Mouse (Mus musculus): ENCODE measurements around the gene Fam45a. TPM values are rescaled to one million over a fixed set of nuclear protein-coding genes. Genes with fewer than 3 reads are reported as not detected.

The Fam45a gene
- polyA plus RNA-seq (2015; fragmentation: Nextera tagmentation; extraction: Ambion mirVana): 38.7 and 39.4 TPM in 2 replicates

- 1% methylated on average over 45 of the region's 45 CpGs for WGBS
These were observed at the start of gene Fam45a for GRCm38 (mm10) chr19:60811098-60812035. TSS of gene Fam45a (plus strand) at chr19:60811585.

GRCm38 (mm10) chr19:60773366-60773765 is 38.0 kb upstream of the Fam45a start:
- Histone ChIP-seq H3K4me2 (no peak overlapping the region), H3K27me3 (replicated peaks) (no peaks in the 10 kb centered on the region), H3K9ac (no peak overlapping the region), H3K27ac (no peak overlapping the region), H3K36me3 (replicated peaks) (peaks cover 57% of the 10 kb centered on the region), H3K4me3 (no peak overlapping the region), H3K4me1 (no peaks in the 10 kb centered on the region), H3K9me3 (no peaks in the 10 kb centered on the region)
- 93% methylated on average over 6 of the region's 6 CpGs for WGBS
- ATAC-seq (replicated peaks): no peak

More at GRCm38 (mm10) chr19:60811098-60812035, at the start of gene Fam45a:
- peak within 1 kb of the TSS; percentile 64 for H3K4me3 ChIP-seq
- peak; percentile 100 for ATAC-seq (replicated peaks)
- no peaks in the 10 kb centered on the region for H3K9me3 ChIP-seq
- peak within 1 kb of the TSS; percentile 75 for H3K27ac ChIP-seq
- peak within 1 kb of the TSS; percentile 75 for H3K9ac ChIP-seq
- H3K27me3 ChIP-seq (replicated peaks): no peaks in the 10 kb centered on the region
- peak within 1 kb of the TSS; percentile 52 for H3K4me2 ChIP-seq
- peaks cover 6% of the 10 kb centered on the region for H3K4me1 ChIP-seq
- H3K36me3 ChIP-seq (replicated peaks): 0 out of 2 replicates have a peak, but pooled peaks cover 6% of the 10 kb centered on the region

- H3K27me3 ChIP-seq (replicated peaks): no peaks in the 10 kb centered on the region
- no peak overlapping the region for H3K9ac ChIP-seq
- no peak overlapping the region for H3K27ac ChIP-seq
- no peaks in the 10 kb centered on the region for H3K9me3 ChIP-seq
- ATAC-seq (replicated peaks): no peak
- H3K36me3 ChIP-seq (replicated peaks): peaks cover 13% of the 10 kb centered on the region
- no peak overlapping the region for H3K4me2 ChIP-seq
- WGBS: 91% methylated on average over 3 of the region's 3 CpGs
- H3K4me3 ChIP-seq: no peak overlapping the region
- H3K4me1 ChIP-seq: peaks cover 10% of the 10 kb centered on the region
These were observed 29.4 kb upstream of the Fam45a start for GRCm38 (mm10) chr19:60782034-60782433.

- H3K4me2 ChIP-seq: no peak overlapping the region
- WGBS: 82% methylated on average over 1 of the region's 1 CpGs
- H3K4me1 ChIP-seq: peaks cover 25% of the 10 kb centered on the region
- H3K9me3 ChIP-seq: no peaks in the 10 kb centered on the region
- no peak overlapping the region for H3K4me3 ChIP-seq
- no peak overlapping the region for H3K27ac ChIP-seq
- H3K36me3 ChIP-seq (replicated peaks): 0 out of 2 replicates have a peak, but pooled peaks cover 6% of the 10 kb centered on the region
- no peaks in the 10 kb centered on the region for H3K27me3 ChIP-seq (replicated peaks)
- H3K9ac ChIP-seq: no peak overlapping the region
- ATAC-seq (replicated peaks): no peak
These were observed 26.7 kb upstream of the Fam45a start for GRCm38 (mm10) chr19:60784712-60785111.

GRCm38 (mm10) chr19:60787465-60788150 is 23.8 kb upstream of the Fam45a start:
- H3K36me3 ChIP-seq (replicated peaks): no peaks in the 10 kb centered on the region
- peaks cover 28% of the 10 kb centered on the region for H3K4me1 ChIP-seq
- H3K9ac ChIP-seq: no peak overlapping the region
- peak overlapping the region; percentile 24; the same call in 1 of the 2 replicates for H3K4me2 ChIP-seq
- H3K9me3 ChIP-seq: no peaks in the 10 kb centered on the region
- no peak for ATAC-seq (replicated peaks)
- H3K4me3 ChIP-seq: no peak overlapping the region
- no peak overlapping the region for H3K27ac ChIP-seq
- no peaks in the 10 kb centered on the region for H3K27me3 ChIP-seq (replicated peaks)
- WGBS: 75% methylated on average over 2 of the region's 2 CpGs

GRCm38 (mm10) chr19:60788214-60788960 is 23.0 kb upstream of the Fam45a start:
- H3K9me3 ChIP-seq: no peaks in the 10 kb centered on the region
- 43% methylated on average over 6 of the region's 6 CpGs for WGBS
- H3K9ac ChIP-seq: no peak overlapping the region
- no peak for ATAC-seq (replicated peaks)
- peak overlapping the region; percentile 11; the same call in 1 of the 2 replicates for H3K4me3 ChIP-seq
- H3K27ac ChIP-seq: no peak overlapping the region
- H3K36me3 ChIP-seq (replicated peaks): no peaks in the 10 kb centered on the region
- H3K4me1 ChIP-seq: peaks cover 28% of the 10 kb centered on the region
- peak overlapping the region; percentile 61 for H3K4me2 ChIP-seq
- H3K27me3 ChIP-seq (replicated peaks): no peaks in the 10 kb centered on the region

GRCm38 (mm10) chr19:60789452-60789851 is 21.9 kb upstream of the Fam45a start:
- Histone ChIP-seq H3K4me1 (peaks cover 28% of the 10 kb centered on the region), H3K9me3 (no peaks in the 10 kb centered on the region), H3K4me2 (peak overlapping the region; percentile 61), H3K27ac (peak overlapping the region; percentile 96), H3K27me3 (replicated peaks) (no peaks in the 10 kb centered on the region), H3K36me3 (replicated peaks) (no peaks in the 10 kb centered on the region), H3K9ac (peak overlapping the region; percentile 98), H3K4me3 (peak overlapping the region; percentile 92)
- WGBS: 2% methylated on average over 7 of the region's 7 CpGs
- no peak for ATAC-seq (replicated peaks)

- peaks cover 28% of the 10 kb centered on the region for H3K4me1 ChIP-seq
- H3K36me3 ChIP-seq (replicated peaks): no peaks in the 10 kb centered on the region
- H3K4me3 ChIP-seq: peak overlapping the region; percentile 92
- no peaks in the 10 kb centered on the region for H3K9me3 ChIP-seq
- H3K9ac ChIP-seq: peak overlapping the region; percentile 98
- under 1% methylated on average over 56 of the region's 60 CpGs for WGBS
- peak; percentile 75 for ATAC-seq (replicated peaks)
- peak overlapping the region; percentile 61 for H3K4me2 ChIP-seq
- H3K27ac ChIP-seq: peak overlapping the region; percentile 96
- no peaks in the 10 kb centered on the region for H3K27me3 ChIP-seq (replicated peaks)
These were observed 21.4 kb upstream of the Fam45a start for GRCm38 (mm10) chr19:60789919-60790506.

GRCm38 (mm10) chr19:60790551-60791161 is 20.7 kb upstream of the Fam45a start, which contains the start of gene Eif3a:
TSS of gene Eif3a (minus strand) at chr19:60790658.
- WGBS: under 1% methylated on average over 57 of the region's 57 CpGs
- H3K27me3 ChIP-seq (replicated peaks): no peaks in the 10 kb centered on the region
- ATAC-seq (replicated peaks): peak; percentile 96
- H3K4me3 ChIP-seq: peak within 1 kb of the TSS; percentile 92
- H3K9ac ChIP-seq: peak within 1 kb of the TSS; percentile 98
- H3K4me1 ChIP-seq: peaks cover 28% of the 10 kb centered on the region
- H3K4me2 ChIP-seq: peak within 1 kb of the TSS; percentile 61
- peak within 1 kb of the TSS; percentile 96 for H3K27ac ChIP-seq
- H3K36me3 ChIP-seq (replicated peaks): no peaks in the 10 kb centered on the region
- H3K9me3 ChIP-seq: no peaks in the 10 kb centered on the region

GRCm38 (mm10) chr19:60791164-60791563 is 20.2 kb upstream of the Fam45a start:
- ATAC-seq (replicated peaks): peak; percentile 34
- H3K4me2 ChIP-seq: peak overlapping the region; percentile 61
- H3K9ac ChIP-seq: peak overlapping the region; percentile 59
- 10% methylated on average over 9 of the region's 9 CpGs for WGBS
- H3K27ac ChIP-seq: peak overlapping the region; percentile 96
- no peaks in the 10 kb centered on the region for H3K36me3 ChIP-seq (replicated peaks)
- H3K4me1 ChIP-seq: peaks cover 23% of the 10 kb centered on the region
- H3K9me3 ChIP-seq: no peaks in the 10 kb centered on the region
- H3K27me3 ChIP-seq (replicated peaks): no peaks in the 10 kb centered on the region
- H3K4me3 ChIP-seq: peak overlapping the region; percentile 92

GRCm38 (mm10) chr19:60793170-60793707 is 18.1 kb upstream of the Fam45a start:
- peaks cover 14% of the 10 kb centered on the region for H3K4me1 ChIP-seq
- H3K9me3 ChIP-seq: no peaks in the 10 kb centered on the region
- H3K36me3 ChIP-seq (replicated peaks): no peaks in the 10 kb centered on the region
- H3K9ac ChIP-seq: no peak overlapping the region
- H3K27me3 ChIP-seq (replicated peaks): no peaks in the 10 kb centered on the region
- H3K4me3 ChIP-seq: no peak overlapping the region
- 90% methylated on average over 2 of the region's 2 CpGs for WGBS
- no peak for ATAC-seq (replicated peaks)
- no peak overlapping the region for H3K4me2 ChIP-seq
- H3K27ac ChIP-seq: no peak overlapping the region

Data from midbrain, embryonic 15.5 days (tissue).